Mouse (Mus musculus) MEL (cell line): ENCODE measurements around the gene Spire2. TPM values are rescaled to one million over a fixed set of nuclear protein-coding genes. Genes with fewer than 3 reads are reported as not detected.

ENCODE experiments used
- DNase-seq: peaks from one replicate; pipeline ENCODE4 v3.0.0; 2011; ENCODE audit warnings: low read depth, low spot score
- H3K27ac ChIP-seq: 2 replicates; pipeline ENCODE4 v1.5.1; 2012; ENCODE audit warnings: low read depth, mild to moderate bottlenecking, control low read depth, low read length, moderate library complexity; ENCODE audit not compliant: control insufficient read depth
- H3K27me3 ChIP-seq, 2 experiments: fragments of 150-350 bp in 1 of 2; sonication (generic) in 1 of 2; 2 replicates each; pipeline ENCODE4 v1.6.1; 2012; ENCODE audit warnings: low read length in 2 of 2, mild to moderate bottlenecking in 2 of 2, improper control_type of control experiment in 1 of 2, moderate library complexity in 1 of 2; ENCODE audit not compliant: insufficient read depth in 2 of 2, control insufficient read depth in 1 of 2
- H3K36me3 ChIP-seq, 2 experiments: 2 replicates each; pipeline ENCODE4 v1.6.1; 2012 to 2014; ENCODE audit warnings: low read length in 2 of 2, improper control_type of control experiment in 1 of 2, inconsistent platforms in 1 of 2, mild to moderate bottlenecking in 1 of 2; ENCODE audit not compliant: insufficient read depth in 2 of 2, control insufficient read depth in 1 of 2
- H3K4me1 ChIP-seq, 2 experiments: fragments of 150-350 bp in 1 of 2; sonication (generic) in 1 of 2; 2 replicates each; pipeline ENCODE4 v1.6.1; 2012; ENCODE audit warnings: low read length in 2 of 2, improper control_type of control experiment in 1 of 2, mild to moderate bottlenecking in 1 of 2; ENCODE audit not compliant: insufficient read depth in 2 of 2, control insufficient read depth in 1 of 2
- H3K4me3 ChIP-seq, 2 experiments: fragments of 150-350 bp in 1 of 2; sonication (generic) in 1 of 2; 2 replicates each; pipeline ENCODE4 v1.5.1; 2012; ENCODE audit warnings: low read depth in 2 of 2, low read length in 2 of 2, mild to moderate bottlenecking in 2 of 2, moderate library complexity in 2 of 2, control low read depth in 1 of 2, improper control_type of control experiment in 1 of 2; ENCODE audit not compliant: control insufficient read depth in 1 of 2, insufficient read depth in 1 of 2
- H3K79me2 ChIP-seq: 2 replicates; pipeline ENCODE4 v1.6.1; 2012; ENCODE audit warnings: mild to moderate bottlenecking, low read length, moderate library complexity; ENCODE audit not compliant: control insufficient read depth, poor library complexity, insufficient read depth
- H3K9ac ChIP-seq: 2 replicates; pipeline ENCODE4 v1.6.1; 2012; ENCODE audit warnings: low read depth, mild to moderate bottlenecking, control low read depth, low read length, moderate library complexity; ENCODE audit not compliant: control insufficient read depth, poor library complexity, severe bottlenecking
- H3K9me3 ChIP-seq: fragments of 150-350 bp; sonication (generic); replicated peaks from 2 replicates; pipeline ENCODE4 v1.6.1; 2012; ENCODE audit warnings: mild to moderate bottlenecking, low read length, improper control_type of control experiment, moderate library complexity; ENCODE audit not compliant: insufficient read depth
- CHD1 ChIP-seq: IDR thresholded peaks from 2 replicates; pipeline ENCODE4 v1.6.1; 2012; ENCODE audit warnings: low read depth, mild to moderate bottlenecking, inconsistent platforms, low read length, improper control_type of control experiment
- CTCF ChIP-seq, 3 experiments: IDR thresholded peaks in 2 of 3; conservative IDR thresholded peaks in 1 of 3; 2 replicates each; pipeline ENCODE4 v1.5.1; 2011 to 2012; ENCODE audit warnings: low read length in 3 of 3, low read depth in 2 of 3, mild to moderate bottlenecking in 2 of 3, improper control_type of control experiment in 1 of 3, inconsistent platforms in 1 of 3, mixed read lengths in 1 of 3, moderate library complexity in 1 of 3; ENCODE audit not compliant: control insufficient read depth in 1 of 3, insufficient read depth in 1 of 3, poor library complexity in 1 of 3, severe bottlenecking in 1 of 3
- ELF1 ChIP-seq: IDR thresholded peaks from 2 replicates; pipeline ENCODE4 v1.6.1; 2014; ENCODE audit warnings: low read depth, mild to moderate bottlenecking, inconsistent platforms, low read length, improper control_type of control experiment, moderate library complexity
- ETS1 ChIP-seq: IDR thresholded peaks from 2 replicates; pipeline ENCODE4 v1.6.1; 2012; ENCODE audit warnings: low read depth, mild to moderate bottlenecking, inconsistent platforms, low read length, improper control_type of control experiment, moderate library complexity
- KAT2A ChIP-seq: conservative IDR thresholded peaks from 2 replicates; pipeline ENCODE4 v1.6.1; 2012; ENCODE audit warnings: low read depth, low read length, improper control_type of control experiment, inconsistent platforms
- MAZ ChIP-seq: IDR thresholded peaks from 2 replicates; pipeline ENCODE4 v1.6.1; 2012; ENCODE audit warnings: low read depth, mild to moderate bottlenecking, inconsistent platforms, low read length, improper control_type of control experiment
- MXI1 ChIP-seq: IDR thresholded peaks from 2 replicates; pipeline ENCODE4 v1.6.1; 2011; ENCODE audit warnings: mild to moderate bottlenecking, low read depth, low read length, improper control_type of control experiment
- MYB ChIP-seq: IDR thresholded peaks from 2 replicates; pipeline ENCODE4 v1.6.1; 2011; ENCODE audit warnings: mild to moderate bottlenecking, low read depth, low read length, improper control_type of control experiment
- MYC ChIP-seq: IDR thresholded peaks from 2 replicates; pipeline ENCODE4 v1.6.1; 2011; ENCODE audit warnings: low read depth, mild to moderate bottlenecking, low read length, improper control_type of control experiment, moderate library complexity
- NELFE ChIP-seq: IDR thresholded peaks from 2 replicates; pipeline ENCODE4 v1.6.1; 2011; ENCODE audit warnings: low read depth, low read length, improper control_type of control experiment
- NRF1 ChIP-seq: IDR thresholded peaks from 2 replicates; pipeline ENCODE4 v1.6.1; 2014; ENCODE audit warnings: low read depth, mild to moderate bottlenecking, inconsistent platforms, low read length, improper control_type of control experiment, moderate library complexity; ENCODE audit not compliant: poor library complexity, insufficient read depth, severe bottlenecking
- POLR2A ChIP-seq, 2 experiments: IDR thresholded peaks; 2 replicates each; pipeline ENCODE4 v1.6.1; 2011 to 2012; ENCODE audit warnings: low read length in 2 of 2, mild to moderate bottlenecking in 2 of 2, control low read depth in 1 of 2, improper control_type of control experiment in 1 of 2, low read depth in 1 of 2, moderate library complexity in 1 of 2; ENCODE audit not compliant: control insufficient read depth in 1 of 2, insufficient read depth in 1 of 2, poor library complexity in 1 of 2
- POLR2AphosphoS2 ChIP-seq: IDR thresholded peaks from 2 replicates; pipeline ENCODE4 v1.6.1; 2011; ENCODE audit warnings: low read length, improper control_type of control experiment
- POLR2AphosphoS5 ChIP-seq: IDR thresholded peaks from 2 replicates; pipeline ENCODE4 v1.6.1; 2012; ENCODE audit warnings: low read depth, borderline replicate concordance, mild to moderate bottlenecking, inconsistent platforms, low read length, moderate library complexity, mixed read lengths
- RAD21 ChIP-seq: IDR thresholded peaks from 2 replicates; pipeline ENCODE4 v1.6.1; 2011; ENCODE audit warnings: mild to moderate bottlenecking, low read depth, low read length, improper control_type of control experiment
- SIN3A ChIP-seq: IDR thresholded peaks from 2 replicates; pipeline ENCODE4 v1.6.1; 2012; ENCODE audit warnings: low read length, improper control_type of control experiment, inconsistent platforms
- SMC3 ChIP-seq: IDR thresholded peaks from 2 replicates; pipeline ENCODE4 v1.6.1; 2011; ENCODE audit warnings: low read depth, low read length, improper control_type of control experiment
- TAL1 ChIP-seq: IDR thresholded peaks from 2 replicates; pipeline ENCODE4 v1.6.1; 2012; ENCODE audit warnings: mild to moderate bottlenecking, inconsistent platforms, low read length, moderate library complexity, mixed read lengths
- UBTF ChIP-seq: IDR thresholded peaks from 2 replicates; pipeline ENCODE4 v1.6.1; 2012; ENCODE audit warnings: low read depth, mild to moderate bottlenecking, inconsistent platforms, low read length, improper control_type of control experiment, moderate library complexity, borderline replicate concordance; ENCODE audit not compliant: insufficient read depth
- USF2 ChIP-seq, 2 experiments: IDR thresholded peaks; 2 replicates each; pipeline ENCODE4 v1.6.1; 2011 to 2012; ENCODE audit warnings: improper control_type of control experiment in 2 of 2, low read length in 2 of 2, borderline replicate concordance in 1 of 2, inconsistent platforms in 1 of 2, low read depth in 1 of 2, mild to moderate bottlenecking in 1 of 2; ENCODE audit not compliant: insufficient read depth in 1 of 2
- ZC3H11A ChIP-seq: IDR thresholded peaks from 2 replicates; pipeline ENCODE4 v1.6.1; 2012; ENCODE audit warnings: low read depth, mild to moderate bottlenecking, inconsistent platforms, low read length, improper control_type of control experiment
- ZKSCAN1 ChIP-seq: IDR thresholded peaks from 2 replicates; pipeline ENCODE4 v1.6.1; 2012; ENCODE audit warnings: low read depth, mild to moderate bottlenecking, inconsistent platforms, low read length, improper control_type of control experiment, moderate library complexity
- ZMIZ1 ChIP-seq: IDR thresholded peaks from 2 replicates; pipeline ENCODE4 v1.6.1; 2012; ENCODE audit warnings: low read depth, mild to moderate bottlenecking, inconsistent platforms, low read length, improper control_type of control experiment, moderate library complexity
- ZNF384 ChIP-seq: IDR thresholded peaks from 2 replicates; pipeline ENCODE4 v1.6.1; 2012; ENCODE audit warnings: low read depth, mild to moderate bottlenecking, inconsistent platforms, low read length, improper control_type of control experiment
- polyA plus RNA-seq, 2 experiments: library from polyadenylated mRNA; stranded (reverse) in 1 of 2; unstranded in 1 of 2; fragments of >175 nt in 1 of 2; fragments of >200 nt in 1 of 2; gene quantifications; 2 replicates each; pipeline versions ENCODE4 v1.2.1 to v1.2.4; 2012; ENCODE audit warnings: low replicate concordance in 2 of 2, low read depth in 1 of 2; ENCODE audit not compliant: insufficient read length in 2 of 2, insufficient read depth in 1 of 2, missing spikeins in 1 of 2
- total RNA-seq: library from RNA; depleted of rRNA; stranded (reverse); fragments of 300-350 nt; gene quantifications from 2 replicates; pipeline ENCODE4 v1.2.3, GENCODE M21; 2012

The Spire2 gene
- total and polyA plus RNA-seq, 3 experiments = 1.1 to 5.4 TPM; not detected in 1

DNA sequence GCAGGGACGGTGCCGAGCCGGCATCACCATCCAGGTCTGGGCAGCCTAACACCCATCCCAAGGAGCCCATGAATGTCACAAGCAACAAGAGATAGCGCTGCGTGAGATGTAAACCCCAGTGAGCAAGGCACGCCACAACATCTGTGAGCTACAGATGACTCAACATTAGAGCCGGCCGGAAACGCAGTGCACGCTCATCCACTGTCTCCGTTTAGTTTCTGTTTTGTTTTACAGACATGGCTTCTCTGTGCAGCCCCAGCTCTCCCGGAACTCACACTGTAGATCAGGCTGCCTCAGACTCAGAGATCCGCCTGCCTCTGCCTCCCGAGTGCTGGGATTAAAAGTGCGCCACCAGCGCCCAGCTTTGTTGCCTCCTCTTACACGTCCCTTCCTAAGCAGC, 45.2 kb upstream of the Spire2 start:
- Histone ChIP-seq H3K9me3 (no peaks in the 10 kb centered on the region), H3K27ac (no peak overlapping the region), H3K4me3 (no peak overlapping the region), H3K9ac (no peak overlapping the region), H3K4me1 (no peaks in the 10 kb centered on the region), H3K27me3 (no peaks in the 10 kb centered on the region), H3K36me3 (no peaks in the 10 kb centered on the region), H3K79me2 (no peaks in the 10 kb centered on the region)
- DNase-seq = no peak
- TF ChIP-seq USF2 (IDR thresholded peaks at IDR 0.05; ENCODE audit: borderline replicate concordance in 1 of 2, insufficient read depth in 1 of 2, low read depth in 1 of 2, low read length in 2 of 2) (no peak), KAT2A (no peak), CHD1 (no peak), UBTF (no peak), POLR2A (IDR thresholded peaks at IDR 0.05; ENCODE audit: control insufficient read depth in 1 of 2, insufficient read depth in 1 of 2, low read depth in 1 of 2, low read length in 2 of 2, poor library complexity in 1 of 2) (no peak), POLR2AphosphoS2 (no peak), SIN3A (no peak), ELF1 (no peak)

DNA sequence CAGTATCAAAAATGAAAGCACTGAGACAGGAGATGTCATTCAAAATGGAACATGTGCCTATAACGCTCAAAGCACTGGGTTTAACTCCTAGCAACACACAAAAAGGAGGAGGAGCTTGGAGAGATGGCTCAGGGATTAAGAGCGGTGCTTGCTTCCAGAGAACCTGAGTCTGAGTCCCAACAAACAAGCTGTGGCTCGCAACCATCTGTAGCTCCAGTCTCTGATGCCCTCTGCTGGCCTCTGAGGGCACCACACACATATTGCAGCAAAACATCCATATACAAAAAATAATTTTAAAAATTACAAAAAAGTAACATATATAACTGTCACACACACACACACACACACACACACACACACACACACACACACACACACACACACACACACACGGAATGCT, 42.3 kb upstream of the Spire2 start:
- peak; percentile 57 for DNase-seq
- Histone ChIP-seq H3K9me3 (no peaks in the 10 kb centered on the region), H3K9ac (no peak overlapping the region), H3K27me3 (no peaks in the 10 kb centered on the region), H3K79me2 (no peaks in the 10 kb centered on the region), H3K27ac (no peak overlapping the region), H3K4me1 (no peaks in the 10 kb centered on the region), H3K36me3 (no peaks in the 10 kb centered on the region; a peak in 1 of 4 replicates), H3K4me3 (no peak overlapping the region)
- TF ChIP-seq MXI1 (no peak), ZC3H11A (peak; percentile 44), CTCF (IDR thresholded peaks at IDR 0.05 in 2 of 3, conservative IDR thresholded peaks at IDR 0.05 in 1 of 3; ENCODE audit: control insufficient read depth in 1 of 3, insufficient read depth in 1 of 3, low read depth in 2 of 3, low read length in 3 of 3, poor library complexity in 1 of 3, severe bottlenecking in 1 of 3) (peak; percentile 56 to 80 (median 72)), ZKSCAN1 (no peak), SMC3 (peak; percentile 52), RAD21 (peak; percentile 66)

DNA sequence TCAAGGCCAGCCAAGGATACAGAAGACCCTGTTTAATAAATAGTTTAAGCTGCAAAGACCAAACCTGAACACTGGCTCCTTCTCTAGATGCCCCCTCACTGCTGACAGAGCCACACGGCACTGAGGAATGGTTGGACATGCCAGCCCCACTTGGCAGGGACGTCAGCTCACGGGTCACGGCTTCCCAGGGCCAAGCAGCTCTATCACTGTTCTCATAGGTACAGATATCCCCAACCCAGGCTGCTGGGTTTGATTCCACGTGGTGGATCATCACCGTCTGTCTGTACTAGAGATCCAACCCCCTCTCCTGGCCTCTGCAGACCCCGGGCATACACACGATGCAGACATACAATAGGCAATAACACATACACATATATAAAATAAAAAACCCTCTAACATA, 41.8 kb upstream of the Spire2 start:
- Histone ChIP-seq H3K27me3 (no peaks in the 10 kb centered on the region), H3K9ac (no peak overlapping the region), H3K4me1 (no peaks in the 10 kb centered on the region), H3K9me3 (no peaks in the 10 kb centered on the region), H3K36me3 (no peaks in the 10 kb centered on the region; a peak in 1 of 4 replicates), H3K79me2 (no peaks in the 10 kb centered on the region), H3K4me3 (no peak overlapping the region), H3K27ac (no peak overlapping the region)
- TF ChIP-seq ETS1 (no peak), SIN3A (no peak), CTCF (IDR thresholded peaks at IDR 0.05 in 2 of 3, conservative IDR thresholded peaks at IDR 0.05 in 1 of 3; ENCODE audit: control insufficient read depth in 1 of 3, insufficient read depth in 1 of 3, low read depth in 2 of 3, low read length in 3 of 3, poor library complexity in 1 of 3, severe bottlenecking in 1 of 3) (no peak), TAL1 (no peak), ELF1 (no peak), NELFE (no peak), UBTF (no peak), MYC (no peak), MYB (no peak), MXI1 (no peak), POLR2AphosphoS2 (no peak), NRF1 (no peak), POLR2AphosphoS5 (no peak), MAZ (no peak), ZNF384 (no peak), ZMIZ1 (no peak)
- DNase-seq = no peak
